Mouse (Mus musculus): ENCODE measurements around the gene Zfp354c.

DNA sequence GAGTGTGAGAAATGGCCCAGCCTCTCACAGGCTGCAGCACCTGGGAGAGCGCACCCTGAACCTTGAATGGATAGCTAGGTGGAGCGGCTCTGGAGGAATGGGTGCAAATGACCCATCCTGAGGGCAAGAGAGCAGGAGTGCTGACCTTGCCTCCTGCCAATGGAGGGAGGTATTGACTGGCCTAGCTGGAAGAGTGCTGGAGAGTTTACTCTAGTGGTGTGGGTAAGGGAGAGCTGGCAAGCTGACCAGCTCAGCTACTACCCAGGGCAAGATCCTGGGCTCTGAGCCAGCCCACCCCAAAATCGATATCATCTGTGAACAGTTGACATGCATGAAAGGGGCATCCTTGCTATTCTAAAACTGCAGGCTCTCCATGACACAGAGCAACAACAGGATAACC, 18.4 kb upstream of the Zfp354c start:
- no peak for TF ChIP-seq EP300 (IDR thresholded peaks at IDR 0.05; ENCODE audit: low read depth)
- no peak for TF ChIP-seq CTCF (IDR thresholded peaks at IDR 0.05; ENCODE audit: low read depth)

Data from heart, postnatal 0 days (tissue).